Mouse (Mus musculus) heart, embryonic 15.5 days (tissue): ENCODE measurements around the gene Msl3l2. TPM values are rescaled to one million over a fixed set of nuclear protein-coding genes. Genes with fewer than 3 reads are reported as not detected.

Experiments
- ATAC-seq: fragments of 200-750 bp; cut with Nextera tagmentation; replicated peaks from 2 replicates; pipeline ENCODE4 v1.8.0; 2017; ENCODE audit warnings: low read depth, moderate TSS enrichment; ENCODE audit not compliant: insufficient number of reproducible peaks, insufficient read depth, low FRiP score
- H3K27ac ChIP-seq: fragments of 300-500 bp; sonication (generic); 2 replicates; pipeline ENCODE4 v1.5.1; 2015; ENCODE audit warnings: mild to moderate bottlenecking, inconsistent platforms
- H3K27me3 ChIP-seq: fragments of 300-500 bp; sonication (generic); 2 replicates; pipeline ENCODE4 v1.6.1; 2015; ENCODE audit warnings: inconsistent platforms
- H3K36me3 ChIP-seq: fragments of 300-500 bp; sonication (generic); 2 replicates; pipeline ENCODE4 v1.6.1; 2015; ENCODE audit warnings: mild to moderate bottlenecking, inconsistent platforms
- H3K4me1 ChIP-seq: fragments of 300-500 bp; sonication (generic); replicated peaks from 2 replicates; pipeline ENCODE4 v1.6.1; 2015; ENCODE audit warnings: inconsistent platforms
- H3K4me2 ChIP-seq: fragments of 300-500 bp; sonication (generic); 2 replicates; pipeline ENCODE4 v1.6.1; 2015; ENCODE audit warnings: inconsistent platforms, mild to moderate bottlenecking, moderate library complexity
- H3K4me3 ChIP-seq: fragments of 300-500 bp; sonication (generic); 2 replicates; pipeline ENCODE4 v1.5.1; 2015; ENCODE audit warnings: mild to moderate bottlenecking, inconsistent platforms
- H3K9ac ChIP-seq: fragments of 300-500 bp; sonication (generic); 2 replicates; pipeline ENCODE4 v1.6.1; 2015; ENCODE audit warnings: mild to moderate bottlenecking, inconsistent platforms
- H3K9me3 ChIP-seq: fragments of 300-500 bp; sonication (generic); replicated peaks from 2 replicates; pipeline ENCODE4 v1.6.1; 2016; ENCODE audit warnings: inconsistent platforms
- WGBS: fragments of 180-500 bp; shearing (Covaris S2); methylation state at CpG from one replicate; pipeline ENCODE4 v1.1.7; 2015; ENCODE audit warnings: mixed read lengths; 5-methylcytosine and 5-hydroxymethylcytosine counted together
- polyA plus RNA-seq: library from polyadenylated mRNA; unstranded; fragments of >200 nt; fragmentation: Nextera tagmentation; extraction: Ambion mirVana; gene quantifications from 2 replicates; pipeline ENCODE4 v1.2.1, GENCODE M21; 2015

The Msl3l2 gene
- polyA plus RNA-seq, 1 experiment from 2014 or later = 4.6 TPM

DNA sequence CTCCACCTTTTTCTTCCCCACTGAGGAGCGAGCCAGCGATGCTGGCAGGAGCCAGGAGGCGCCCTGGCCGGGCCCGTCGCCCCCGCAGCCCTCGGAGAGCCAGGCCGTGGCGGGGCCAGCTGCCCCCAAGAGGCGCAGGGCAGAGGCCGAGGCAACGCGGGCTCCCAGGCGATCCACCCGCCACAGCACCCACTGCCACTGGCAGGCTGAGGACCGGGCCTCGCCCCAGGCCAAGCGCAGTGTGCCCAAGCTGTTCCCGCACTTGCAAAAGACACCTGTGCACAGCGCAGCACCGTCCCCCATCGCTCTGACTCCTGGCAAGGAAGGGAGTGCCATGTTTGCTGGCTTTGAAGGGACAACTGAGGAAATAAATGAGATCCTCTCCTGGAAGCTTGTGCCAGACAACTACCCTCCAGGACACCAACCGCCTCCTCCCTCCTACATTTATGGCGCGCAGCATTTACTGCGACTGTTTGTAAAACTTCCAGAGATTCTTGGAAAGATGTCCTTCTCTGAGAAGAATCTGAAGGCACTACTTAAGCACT lies 9.0 kb downstream of the Msl3l2 start:
- Histone ChIP-seq H3K4me1 (peaks cover 10% of the 10 kb centered on the region), H3K27ac (peak overlapping the region; percentile 67), H3K4me2 (peak overlapping the region; percentile 88), H3K4me3 (peak overlapping the region; percentile 78), H3K9me3 (no peaks in the 10 kb centered on the region), H3K36me3 (no peaks in the 10 kb centered on the region), H3K27me3 (no peaks in the 10 kb centered on the region), H3K9ac (peak overlapping the region; percentile 55)
- 20% methylated on average over 27 of the region's 27 CpGs for WGBS
- ATAC-seq = peak; percentile 59

GRCm38 (mm10) chr10:56126972-56127371 lies 20.3 kb downstream of the Msl3l2 start:
- 85% methylated on average over 1 of the region's 1 CpGs for WGBS
- Histone ChIP-seq H3K4me3 (no peak overlapping the region), H3K4me1 (no peaks in the 10 kb centered on the region), H3K9me3 (no peaks in the 10 kb centered on the region), H3K27ac (no peak overlapping the region), H3K36me3 (no peaks in the 10 kb centered on the region), H3K9ac (no peak overlapping the region), H3K4me2 (no peak overlapping the region), H3K27me3 (no peaks in the 10 kb centered on the region)
- ATAC-seq = no peak

DNA sequence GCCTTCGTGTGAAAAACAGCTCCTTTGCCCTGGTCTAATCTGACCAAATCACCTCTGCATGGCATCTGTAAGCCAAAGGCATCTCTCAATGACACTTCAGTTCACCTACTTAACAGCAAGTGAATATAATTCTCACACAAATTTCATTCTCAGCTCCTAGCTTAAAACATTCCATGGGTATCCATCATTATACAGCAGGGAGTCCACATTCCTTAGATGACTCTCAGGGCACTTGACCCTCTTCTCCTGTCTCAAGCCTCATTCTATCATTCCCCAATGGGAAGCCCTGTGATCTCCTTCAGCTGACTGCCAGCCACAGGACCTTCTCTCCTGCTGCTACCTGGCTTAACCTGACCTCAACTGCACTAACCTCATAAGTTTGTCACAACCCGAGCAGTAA lies 22.9 kb downstream of the Msl3l2 start:
- Histone ChIP-seq H3K4me1 (no peaks in the 10 kb centered on the region), H3K9ac (no peak overlapping the region), H3K27me3 (no peaks in the 10 kb centered on the region), H3K4me2 (no peak overlapping the region), H3K27ac (no peak overlapping the region), H3K4me3 (no peak overlapping the region), H3K9me3 (no peaks in the 10 kb centered on the region), H3K36me3 (no peaks in the 10 kb centered on the region)
- WGBS = 75% methylated on average over 2 of the region's 2 CpGs
- ATAC-seq = no peak

DNA sequence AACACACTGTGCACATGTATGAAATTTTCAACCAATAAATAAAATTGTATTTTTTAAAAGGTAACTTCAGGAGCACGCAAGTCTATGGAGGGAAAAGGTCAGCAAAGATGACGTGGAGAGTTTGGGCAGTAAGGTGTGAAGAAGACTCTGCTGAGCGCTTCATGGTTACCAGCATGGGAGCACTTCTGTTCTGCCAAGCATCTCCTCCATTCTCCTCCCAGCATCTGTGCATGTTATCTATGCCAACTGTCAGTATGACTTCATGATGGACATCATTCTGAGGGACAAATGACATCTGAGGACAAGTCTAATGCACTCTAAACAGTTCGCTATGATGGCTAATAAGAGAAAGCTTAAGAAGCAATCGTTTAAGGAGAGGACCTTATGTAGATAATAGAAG lies 30.5 kb downstream of the Msl3l2 start:
- no peaks in the 10 kb centered on the region for H3K27me3 ChIP-seq
- no peaks in the 10 kb centered on the region for H3K4me1 ChIP-seq
- no peak overlapping the region for H3K27ac ChIP-seq
- no peaks in the 10 kb centered on the region for H3K9me3 ChIP-seq
- H3K4me3 ChIP-seq = no peak overlapping the region
- no peaks in the 10 kb centered on the region for H3K36me3 ChIP-seq
- ATAC-seq = no peak
- 91% methylated on average over 5 of the region's 5 CpGs for WGBS
- H3K9ac ChIP-seq = no peak overlapping the region
- no peak overlapping the region for H3K4me2 ChIP-seq

GRCm38 (mm10) chr10:56148920-56149319 lies 42.2 kb downstream of the Msl3l2 start:
- H3K4me1 ChIP-seq = no peaks in the 10 kb centered on the region
- no peak overlapping the region for H3K4me2 ChIP-seq
- WGBS = 78% methylated on average over 3 of the region's 3 CpGs
- H3K36me3 ChIP-seq = no peaks in the 10 kb centered on the region
- no peaks in the 10 kb centered on the region for H3K27me3 ChIP-seq
- ATAC-seq = no peak
- no peaks in the 10 kb centered on the region for H3K9me3 ChIP-seq
- no peak overlapping the region for H3K27ac ChIP-seq
- no peak overlapping the region for H3K9ac ChIP-seq
- H3K4me3 ChIP-seq = no peak overlapping the region

DNA sequence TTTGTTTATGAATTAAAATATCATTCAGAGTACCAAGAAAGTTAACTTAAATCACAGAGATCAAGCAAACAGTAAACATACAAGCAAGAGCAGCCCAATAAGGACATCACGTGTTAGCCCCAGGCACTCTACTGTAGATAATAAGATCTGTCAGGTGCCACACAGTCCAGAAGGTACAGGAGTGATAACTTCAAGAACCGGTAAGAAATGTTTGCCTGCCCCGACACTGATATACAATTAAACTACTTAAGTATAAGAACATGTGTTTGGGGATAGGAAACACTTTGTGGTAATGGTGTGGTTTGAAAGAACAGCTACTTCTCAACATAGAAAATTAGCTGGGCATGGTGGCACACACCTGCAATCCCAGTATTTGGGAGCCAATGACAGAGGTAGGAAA lies 50.2 kb downstream of the Msl3l2 start:
- H3K9ac ChIP-seq = no peak overlapping the region
- no peak overlapping the region for H3K4me2 ChIP-seq
- no peak overlapping the region for H3K27ac ChIP-seq
- H3K4me3 ChIP-seq = no peak overlapping the region
- no peaks in the 10 kb centered on the region for H3K36me3 ChIP-seq
- 79% methylated on average over 3 of the region's 3 CpGs for WGBS
- ATAC-seq = no peak
- H3K9me3 ChIP-seq = no peaks in the 10 kb centered on the region
- no peaks in the 10 kb centered on the region for H3K4me1 ChIP-seq
- H3K27me3 ChIP-seq = no peaks in the 10 kb centered on the region

DNA sequence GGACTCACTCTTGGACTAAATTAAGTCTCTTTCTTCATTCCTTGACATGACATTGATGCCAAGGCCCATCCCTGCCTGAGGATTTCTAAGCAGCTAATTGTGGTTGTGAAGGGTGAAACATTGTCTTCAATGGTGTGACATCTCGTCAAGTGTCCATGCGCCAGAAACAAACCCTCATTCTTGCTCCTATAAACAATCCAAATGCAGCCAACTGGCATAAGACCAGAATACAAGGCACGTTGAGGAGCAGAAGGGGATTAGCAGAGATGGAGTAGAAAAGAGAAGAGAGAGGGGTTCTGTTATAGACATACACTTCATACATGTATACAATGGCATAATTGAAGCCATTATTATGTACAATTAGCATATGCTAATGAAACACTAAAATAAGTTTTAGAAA lies 51.5 kb downstream of the Msl3l2 start:
- Histone ChIP-seq H3K9me3 (no peaks in the 10 kb centered on the region), H3K4me1 (no peaks in the 10 kb centered on the region), H3K4me3 (no peak overlapping the region), H3K9ac (no peak overlapping the region), H3K4me2 (no peak overlapping the region), H3K36me3 (no peaks in the 10 kb centered on the region), H3K27me3 (no peaks in the 10 kb centered on the region), H3K27ac (no peak overlapping the region)
- WGBS = 83% methylated on average over 3 of the region's 3 CpGs
- no peak for ATAC-seq

DNA sequence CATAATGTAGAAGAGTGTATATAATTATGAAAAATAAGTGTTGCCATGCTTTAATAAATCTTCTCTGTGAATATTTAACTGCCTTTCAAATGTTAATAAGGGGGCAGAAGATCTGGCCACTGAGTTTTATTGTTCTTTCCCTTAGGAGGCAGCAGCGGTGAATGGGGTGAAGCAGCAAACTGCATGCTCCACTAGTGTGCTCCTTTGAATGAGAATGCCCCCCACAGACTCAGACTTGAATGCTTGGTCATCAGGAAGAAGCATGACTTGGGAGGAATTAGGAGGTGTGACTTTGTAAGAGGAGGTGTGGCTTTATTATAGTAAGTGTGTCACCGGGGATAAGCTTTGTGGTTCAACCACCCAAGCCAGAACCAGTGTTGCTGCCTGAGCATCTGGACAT lies 52.0 kb downstream of the Msl3l2 start:
- H3K27ac ChIP-seq = no peak overlapping the region
- no peak overlapping the region for H3K9ac ChIP-seq
- no peaks in the 10 kb centered on the region for H3K9me3 ChIP-seq
- no peaks in the 10 kb centered on the region for H3K27me3 ChIP-seq
- no peaks in the 10 kb centered on the region for H3K36me3 ChIP-seq
- H3K4me1 ChIP-seq = no peaks in the 10 kb centered on the region
- 89% methylated on average over 2 of the region's 2 CpGs for WGBS
- no peak overlapping the region for H3K4me2 ChIP-seq
- no peak for ATAC-seq
- H3K4me3 ChIP-seq = no peak overlapping the region

- Histone ChIP-seq H3K27me3 (no peaks in the 10 kb centered on the region), H3K9ac (no peak overlapping the region), H3K4me3 (no peak overlapping the region), H3K9me3 (no peaks in the 10 kb centered on the region), H3K4me1 (no peaks in the 10 kb centered on the region), H3K27ac (no peak overlapping the region), H3K4me2 (no peak overlapping the region), H3K36me3 (no peaks in the 10 kb centered on the region)
- no peak for ATAC-seq
- 67% methylated on average over 3 of the region's 3 CpGs for WGBS
Measured at GRCm38 (mm10) chr10:56164411-56164810, 57.7 kb downstream of the Msl3l2 start.

DNA sequence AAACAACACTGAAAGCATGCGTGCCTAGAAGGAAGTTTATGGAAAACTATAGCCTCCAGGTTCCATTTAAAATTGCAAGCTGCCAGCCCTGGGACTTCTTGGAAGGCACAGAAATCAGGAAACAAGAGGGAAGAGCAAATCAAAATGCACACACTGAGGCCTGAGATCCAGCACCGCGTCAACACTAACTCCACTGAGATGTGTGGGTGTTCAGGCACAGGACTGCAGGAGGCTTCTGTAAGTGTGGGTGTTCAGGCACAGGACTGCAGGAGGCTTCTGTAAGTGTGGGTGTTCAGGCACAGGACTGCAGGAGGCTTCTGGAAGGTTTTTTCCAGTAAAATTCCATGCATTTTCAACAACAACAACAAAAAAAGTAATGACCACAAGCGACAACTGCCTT lies 59.0 kb downstream of the Msl3l2 start:
- Histone ChIP-seq H3K4me2 (no peak overlapping the region), H3K27ac (no peak overlapping the region), H3K9me3 (no peaks in the 10 kb centered on the region), H3K4me3 (no peak overlapping the region), H3K4me1 (no peaks in the 10 kb centered on the region), H3K9ac (no peak overlapping the region), H3K27me3 (no peaks in the 10 kb centered on the region), H3K36me3 (no peaks in the 10 kb centered on the region; the same call in 1 of the 2 replicates)
- ATAC-seq = no peak
- WGBS = 72% methylated on average over 4 of the region's 4 CpGs
